Mouse (Mus musculus) midbrain, embryonic 10.5 days (tissue): ENCODE results near the gene Lonp1. TPM values are rescaled to one million over a fixed set of nuclear protein-coding genes. Genes with fewer than 3 reads are reported as not detected.
"Not testable (repeated sequence)": the region's sequence is repeated elsewhere in the genome, so short reads cannot be mapped to it uniquely, and the experiment has no call there.

Source experiments
- DNase-seq: peaks from one replicate; pipeline ENCODE4 v3.0.0-alpha.2; 2017; ENCODE audit warnings: low spot score
- H3K27ac ChIP-seq: fragments of 300-500 bp; sonication (generic); replicated peaks from 2 replicates; pipeline ENCODE4 v1.5.1; 2016; ENCODE audit warnings: mild to moderate bottlenecking
- H3K27me3 ChIP-seq: fragments of 300-500 bp; sonication (generic); 2 replicates; pipeline ENCODE4 v1.6.1; 2016; ENCODE audit warnings: low read depth, mild to moderate bottlenecking; ENCODE audit not compliant: poor library complexity, severe bottlenecking
- H3K36me3 ChIP-seq: fragments of 300-500 bp; sonication (generic); 2 replicates; pipeline ENCODE4 v1.6.1; 2016; ENCODE audit warnings: mild to moderate bottlenecking, moderate library complexity
- H3K4me1 ChIP-seq: fragments of 300-500 bp; sonication (generic); 2 replicates; pipeline ENCODE4 v1.6.1; 2016
- H3K4me3 ChIP-seq: fragments of 300-500 bp; sonication (generic); 2 replicates; pipeline ENCODE4 v1.5.1; 2016; ENCODE audit warnings: mild to moderate bottlenecking, moderate library complexity
- H3K9me3 ChIP-seq: fragments of 300-500 bp; sonication (generic); replicated peaks from 2 replicates; pipeline ENCODE4 v1.6.1; 2016; ENCODE audit warnings: mild to moderate bottlenecking
- WGBS: fragments of 180-500 bp; shearing (Covaris S2); methylation state at CpG from one replicate; pipeline ENCODE4 v1.1.7; 2016; 5-methylcytosine and 5-hydroxymethylcytosine counted together
- polyA plus RNA-seq: library from polyadenylated mRNA; unstranded; fragments of >200 nt; fragmentation: Nextera tagmentation; extraction: Ambion mirVana; gene quantifications from 2 replicates; pipeline ENCODE4 v1.2.1, GENCODE M21; 2016

Lonp1 gene
- polyA plus RNA-seq, 1 experiment from 2014 or later: 54.4 TPM

DNA sequence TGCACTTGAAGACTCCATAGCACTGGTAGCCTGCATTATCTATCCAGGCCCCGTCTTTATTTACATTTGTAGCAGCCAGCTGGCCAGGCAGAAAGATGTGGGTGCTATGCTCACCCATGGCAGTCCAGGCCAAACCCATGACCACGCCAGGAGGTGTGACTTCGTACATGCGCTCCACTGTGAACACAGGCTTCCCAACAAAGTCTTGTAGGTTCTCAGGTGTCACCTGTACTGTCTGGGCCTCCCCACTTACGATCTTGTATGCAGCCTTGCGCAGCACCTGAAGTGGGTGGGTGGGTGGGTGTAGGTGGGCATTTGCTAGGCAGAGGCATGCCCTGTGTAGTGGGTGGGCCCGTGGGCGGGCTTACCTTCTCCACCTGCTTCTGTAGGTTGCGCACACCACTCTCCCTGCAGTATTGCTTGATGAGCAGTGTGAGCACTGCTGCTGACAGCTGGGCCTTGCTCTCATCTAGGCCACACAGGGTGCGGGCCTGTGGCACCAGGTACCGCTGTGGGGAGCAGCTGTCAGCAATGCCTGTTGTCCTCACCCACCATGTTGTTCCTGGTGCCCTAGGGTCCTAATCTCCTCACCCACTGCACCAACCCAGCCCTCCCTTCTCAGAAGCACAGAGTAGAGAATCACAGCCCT lies 11.4 kb downstream of the Lonp1 start:
- 90% methylated on average over 11 of the region's 11 CpGs for WGBS
- H3K9me3 ChIP-seq: no peaks in the 10 kb centered on the region
- H3K4me1 ChIP-seq: peaks cover 43% of the 10 kb centered on the region
- H3K36me3 ChIP-seq: peaks cover 64% of the 10 kb centered on the region
- DNase-seq: no peak
- no peak overlapping the region for H3K27ac ChIP-seq
- peak overlapping the region; percentile 84 for H3K4me3 ChIP-seq
- no peaks in the 10 kb centered on the region for H3K27me3 ChIP-seq

DNA sequence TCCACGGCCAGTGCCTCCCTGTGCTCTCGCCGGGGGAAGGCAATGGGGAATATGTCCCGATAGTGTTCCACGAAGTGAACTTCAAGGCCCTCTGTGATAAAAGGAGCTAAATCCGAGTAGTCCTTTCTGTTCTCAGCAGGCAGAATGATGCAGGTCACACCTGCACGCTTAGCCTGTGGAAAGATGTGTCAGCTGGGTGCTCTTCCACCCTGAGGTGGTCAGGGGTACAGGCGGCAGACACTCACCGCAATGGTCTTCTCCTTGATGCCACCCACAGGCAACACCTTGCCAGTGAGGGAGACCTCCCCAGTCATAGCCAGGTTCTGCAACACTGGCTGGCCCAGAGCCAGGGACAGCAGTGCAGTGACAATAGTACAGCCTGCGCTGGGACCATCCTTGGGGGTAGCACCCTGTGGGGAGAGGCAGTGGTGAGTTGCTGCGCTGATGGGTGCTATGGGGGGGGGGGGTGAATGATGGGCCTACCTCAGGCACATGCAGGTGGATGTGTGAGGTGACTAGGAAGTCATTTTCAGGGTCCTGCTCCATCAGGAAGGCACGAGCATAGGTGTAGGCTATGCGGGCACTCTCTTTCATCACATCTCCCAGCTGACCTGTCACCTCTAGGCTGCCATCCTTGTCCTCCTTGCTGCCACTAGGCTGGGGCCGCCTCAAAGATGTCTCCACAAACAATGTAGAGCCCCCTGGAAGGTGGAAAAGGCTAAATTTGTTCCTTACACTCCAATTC lies 12.1 kb downstream of the Lonp1 start:
- H3K36me3 ChIP-seq: peaks cover 57% of the 10 kb centered on the region
- no peaks in the 10 kb centered on the region for H3K9me3 ChIP-seq
- 39% methylated on average over 14 of the region's 14 CpGs for WGBS
- no peak for DNase-seq
- peak overlapping the region; percentile 95 for H3K27ac ChIP-seq
- H3K27me3 ChIP-seq: no peaks in the 10 kb centered on the region
- peaks cover 48% of the 10 kb centered on the region for H3K4me1 ChIP-seq
- peak overlapping the region; percentile 84 for H3K4me3 ChIP-seq

DNA sequence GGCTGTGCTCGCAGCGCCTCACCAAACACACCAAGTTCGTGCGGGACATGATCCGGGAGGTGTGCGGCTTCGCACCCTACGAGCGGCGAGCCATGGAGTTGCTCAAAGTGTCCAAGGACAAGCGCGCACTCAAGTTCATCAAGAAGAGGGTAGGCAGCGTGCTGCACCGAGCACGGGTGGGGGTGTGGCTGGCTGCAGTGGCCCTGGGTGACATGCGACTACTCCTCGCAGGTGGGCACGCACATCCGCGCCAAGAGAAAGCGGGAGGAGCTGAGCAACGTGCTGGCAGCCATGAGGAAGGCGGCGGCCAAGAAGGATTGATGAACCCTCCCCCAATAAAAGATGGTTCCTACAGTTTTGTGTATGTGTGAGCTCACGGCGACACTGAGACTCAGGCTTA lies 12.8 kb downstream of the Lonp1 start:
- not testable (repeated sequence) for H3K9me3 ChIP-seq, DNase-seq, H3K27me3 ChIP-seq
- Histone ChIP-seq H3K36me3 (peaks cover 50% of the 10 kb centered on the region), H3K4me3 (peak overlapping the region; percentile 84), H3K4me1 (peaks cover 53% of the 10 kb centered on the region), H3K27ac (peak overlapping the region; percentile 95)
- under 1% methylated on average over 26 of the region's 26 CpGs for WGBS

DNA sequence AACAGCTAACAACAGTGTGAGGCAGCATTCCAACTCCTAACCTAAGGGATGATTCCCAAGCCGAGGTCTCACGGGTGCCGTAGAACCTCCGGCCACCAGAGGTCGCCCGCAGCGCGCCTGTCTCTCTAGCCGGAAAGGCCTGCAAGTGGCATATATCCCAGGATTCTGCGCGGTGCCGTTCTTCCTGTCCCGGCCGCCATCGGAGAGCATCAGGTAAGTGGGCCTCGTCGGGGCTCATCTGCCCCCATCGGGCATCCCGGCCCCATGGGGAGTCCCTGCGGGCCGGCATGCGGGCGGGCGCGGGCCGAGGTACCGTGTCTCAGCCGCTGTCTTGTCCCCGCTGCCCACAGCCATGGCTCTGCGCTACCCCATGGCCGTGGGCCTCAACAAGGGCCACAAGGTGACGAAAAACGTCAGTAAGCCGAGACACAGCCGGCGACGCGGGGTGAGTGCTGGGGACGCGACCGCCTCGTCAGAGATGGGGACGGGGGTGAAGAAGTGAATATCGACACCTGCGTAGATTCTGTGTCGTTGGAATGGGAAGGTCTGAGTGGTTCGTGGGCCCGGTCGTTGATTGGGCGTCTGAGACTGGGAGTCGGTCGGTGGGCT lies 13.3 kb downstream of the Lonp1 start, which contains the start of gene Rpl36:
Gene Rpl36, plus strand, starts transcription at position 181 of the 609 bp plus-strand sequence.
- Histone ChIP-seq H3K27me3 (no peaks in the 10 kb centered on the region), H3K27ac (peak within 1 kb of the TSS; percentile 95), H3K4me1 (peaks cover 58% of the 10 kb centered on the region), H3K4me3 (peak within 1 kb of the TSS; percentile 84), H3K36me3 (peaks cover 44% of the 10 kb centered on the region), H3K9me3 (no peaks in the 10 kb centered on the region)
- peak; percentile 95 for DNase-seq
- WGBS: under 1% methylated on average over 52 of the region's 52 CpGs

DNA sequence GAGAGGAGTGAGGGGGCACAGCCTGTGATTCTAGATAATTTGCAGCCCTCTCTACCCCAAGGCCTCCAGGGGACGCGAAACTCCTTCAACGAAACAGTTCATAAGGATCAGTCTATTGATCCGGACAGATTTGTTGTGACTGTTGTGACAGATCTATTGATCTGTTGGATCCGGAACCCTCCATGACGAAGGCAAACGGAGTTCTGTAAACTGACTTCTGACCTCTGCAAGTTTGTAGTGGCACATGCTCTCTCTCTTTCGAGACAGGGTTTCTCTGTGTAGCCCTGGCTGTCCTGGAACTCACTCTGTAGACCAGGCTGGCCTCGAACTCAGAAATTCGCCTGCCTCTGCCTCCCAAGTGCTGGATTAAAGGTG lies 14.1 kb downstream of the Lonp1 start:
- WGBS: 73% methylated on average over 10 of the region's 10 CpGs
- peak overlapping the region; percentile 84; the same call in 1 of the 2 replicates for H3K4me3 ChIP-seq
- peak overlapping the region; percentile 58; the same call in 1 of the 2 replicates for H3K27ac ChIP-seq

DNA sequence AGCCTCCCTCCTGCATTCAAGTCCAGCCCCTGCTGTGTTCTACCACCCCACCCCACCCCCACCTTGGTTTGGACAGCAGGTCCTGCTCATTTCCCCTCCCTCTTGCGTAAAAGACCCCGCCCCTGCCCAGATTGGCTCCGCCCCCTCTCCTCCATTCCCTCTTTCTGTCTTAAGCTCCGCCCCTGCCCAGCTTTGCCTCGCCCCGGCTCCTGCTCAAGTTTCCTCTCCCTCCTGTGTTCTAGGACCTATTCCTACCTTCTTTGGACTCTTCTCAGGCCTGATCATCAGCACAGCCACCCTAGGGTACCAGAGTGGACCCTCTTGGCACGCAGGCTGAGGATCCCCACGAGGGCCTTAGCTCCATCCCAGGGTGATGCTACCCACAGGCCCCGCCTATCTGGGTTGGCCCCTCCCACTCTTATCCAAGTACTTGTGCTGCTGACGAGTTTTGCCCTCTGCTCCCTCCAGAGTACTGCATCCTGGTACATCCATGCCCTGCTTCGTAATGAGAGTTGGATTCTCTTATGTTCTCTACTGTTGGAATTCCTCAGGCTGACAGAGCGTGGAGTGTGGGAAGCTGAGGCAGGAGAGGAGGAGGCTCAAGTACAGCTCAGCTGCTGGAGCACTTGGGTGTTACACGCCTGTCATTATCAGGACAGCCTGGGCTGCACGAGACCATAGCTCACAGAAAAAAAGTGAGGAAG lies 14.7 kb downstream of the Lonp1 start:
- H3K27me3 ChIP-seq: no peaks in the 10 kb centered on the region
- H3K4me3 ChIP-seq: peak overlapping the region; percentile 38
- peaks cover 66% of the 10 kb centered on the region for H3K4me1 ChIP-seq
- WGBS: 12% methylated on average over 14 of the region's 14 CpGs
- DNase-seq: peak; percentile 63
- H3K9me3 ChIP-seq: no peaks in the 10 kb centered on the region
- peak overlapping the region; percentile 58 for H3K27ac ChIP-seq
- peaks cover 43% of the 10 kb centered on the region for H3K36me3 ChIP-seq

More for the DNA sequence above, 14.1 kb downstream of the Lonp1 start:
- Histone ChIP-seq H3K4me1 (peaks cover 66% of the 10 kb centered on the region), H3K36me3 (peaks cover 43% of the 10 kb centered on the region)
- not testable (repeated sequence) for H3K27me3 ChIP-seq, DNase-seq, H3K9me3 ChIP-seq

DNA sequence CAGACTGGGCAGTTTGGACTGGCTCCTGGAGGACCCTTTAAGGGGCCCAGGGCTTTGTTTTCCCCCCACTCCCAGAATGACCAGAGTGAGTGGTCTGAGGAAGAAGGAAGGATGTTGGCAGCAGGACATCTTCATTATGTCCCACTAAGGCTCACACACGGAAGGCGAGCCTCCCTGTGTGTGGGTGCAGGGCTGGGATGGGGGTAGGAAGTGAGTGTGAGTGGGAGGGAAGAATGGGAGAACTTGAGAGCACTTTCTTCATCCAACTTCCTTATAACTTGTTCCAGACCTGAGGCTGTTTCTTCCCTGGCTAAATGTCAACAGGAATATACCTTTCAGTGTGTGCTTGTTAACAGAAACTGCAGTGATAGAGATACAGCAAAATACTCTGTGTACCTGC lies 15.4 kb downstream of the Lonp1 start:
- 52% methylated on average over 2 of the region's 2 CpGs for WGBS
- peak overlapping the region; percentile 21 for H3K4me3 ChIP-seq
- no peak for DNase-seq
- no peaks in the 10 kb centered on the region for H3K9me3 ChIP-seq
- H3K27ac ChIP-seq: no peak overlapping the region
- H3K4me1 ChIP-seq: peaks cover 66% of the 10 kb centered on the region
- peaks cover 43% of the 10 kb centered on the region for H3K36me3 ChIP-seq
- H3K27me3 ChIP-seq: no peaks in the 10 kb centered on the region

DNA sequence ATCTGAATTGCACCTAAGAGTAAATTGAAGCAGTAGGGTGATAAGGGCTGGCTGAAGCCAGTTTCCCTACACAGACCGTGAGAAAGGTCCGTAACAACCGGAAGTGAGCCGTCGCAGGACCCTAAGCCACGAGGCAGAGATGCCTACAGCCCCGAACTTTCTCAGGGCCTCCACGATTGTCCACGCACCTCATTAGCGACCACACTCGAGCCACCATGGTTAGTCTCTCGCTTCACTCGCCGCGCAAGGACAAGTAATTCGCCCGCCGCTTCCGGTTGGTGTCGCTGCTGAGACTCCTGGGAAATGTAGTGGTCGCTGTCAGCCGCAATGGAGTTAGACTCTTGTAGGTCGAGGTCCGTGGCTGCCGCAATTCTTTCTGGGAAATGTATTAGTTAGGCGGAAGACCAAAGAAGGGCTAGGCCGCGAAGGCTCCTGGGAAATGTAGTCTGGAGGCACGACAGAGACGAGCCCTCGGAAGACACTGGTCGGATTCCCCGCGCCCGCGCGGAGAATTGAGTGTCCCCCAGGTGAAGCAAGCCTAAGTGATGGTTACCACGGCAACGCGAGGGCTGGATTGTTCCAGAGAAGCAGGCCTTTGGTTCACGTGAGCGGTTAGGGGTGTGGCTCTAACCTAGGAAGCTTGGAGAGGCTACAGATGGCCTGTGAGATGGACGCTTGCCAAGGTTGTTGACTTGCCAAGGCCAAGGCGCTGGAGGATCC lies 17.1 kb downstream of the Lonp1 start, which contains the start of gene 2410015M20Rik:
Gene 2410015M20Rik, minus strand, starts transcription at position 320 of the 720 bp plus-strand sequence.
- Histone ChIP-seq H3K9me3 (no peaks in the 10 kb centered on the region), H3K4me1 (peaks cover 51% of the 10 kb centered on the region), H3K36me3 (peaks cover 43% of the 10 kb centered on the region), H3K27me3 (no peaks in the 10 kb centered on the region), H3K4me3 (peak within 1 kb of the TSS; percentile 72), H3K27ac (peak within 1 kb of the TSS; percentile 89)
- peak; percentile 93 for DNase-seq
- under 1% methylated on average over 44 of the region's 44 CpGs for WGBS

DNA sequence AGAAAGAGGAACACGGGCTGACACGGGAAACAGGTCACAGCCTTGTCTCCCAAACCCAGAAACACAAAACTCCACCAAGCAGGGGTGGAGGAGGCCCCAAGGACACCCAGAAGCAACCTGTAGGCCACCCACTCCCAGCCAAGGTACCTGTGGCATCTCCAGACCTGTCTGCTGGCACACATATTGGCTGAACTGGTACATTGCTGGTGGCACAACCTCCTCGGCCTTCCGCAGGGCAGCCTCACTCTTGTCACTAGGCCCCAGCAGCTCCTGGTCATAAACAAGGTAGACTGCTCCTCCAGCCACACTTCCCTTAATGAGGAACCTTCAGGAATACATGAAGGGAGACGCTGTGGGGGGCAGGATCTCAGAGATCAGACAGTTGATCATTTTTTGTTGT lies 18.0 kb downstream of the Lonp1 start:
- Histone ChIP-seq H3K27me3 (no peaks in the 10 kb centered on the region), H3K27ac (peak overlapping the region; percentile 89), H3K4me3 (peak overlapping the region; percentile 72), H3K36me3 (peaks cover 45% of the 10 kb centered on the region), H3K4me1 (peaks cover 44% of the 10 kb centered on the region), H3K9me3 (no peaks in the 10 kb centered on the region)
- no peak for DNase-seq
- WGBS: 61% methylated on average over 5 of the region's 5 CpGs

DNA sequence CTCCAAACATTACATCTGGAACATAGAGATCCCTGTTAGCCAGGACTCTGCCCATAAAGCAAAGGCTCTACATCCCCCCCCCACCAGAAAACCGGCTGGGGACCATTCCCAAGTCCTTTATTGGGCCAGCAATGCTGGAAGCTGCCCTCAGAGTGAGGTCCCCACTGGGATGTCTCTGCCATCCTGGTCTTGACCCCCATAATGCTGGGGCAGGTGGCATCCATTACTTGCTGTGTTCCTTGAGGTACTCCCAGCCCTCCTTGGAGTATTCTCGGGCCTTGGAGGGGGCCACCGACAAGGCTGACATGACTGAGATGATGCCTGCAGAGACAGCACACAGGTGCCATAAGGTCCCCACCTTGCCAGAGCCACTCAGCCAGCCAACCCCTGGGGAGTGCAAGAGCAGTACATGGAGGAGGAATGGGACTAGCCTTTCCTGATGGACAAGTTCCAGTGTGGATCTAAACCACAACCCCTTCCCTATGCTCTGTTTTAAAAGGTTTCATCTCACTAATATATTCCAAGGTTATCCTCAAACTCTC lies 19.1 kb downstream of the Lonp1 start:
- no peaks in the 10 kb centered on the region for H3K27me3 ChIP-seq
- H3K4me3 ChIP-seq: peak overlapping the region; percentile 7; the same call in 1 of the 2 replicates
- peaks cover 56% of the 10 kb centered on the region for H3K36me3 ChIP-seq
- peaks cover 44% of the 10 kb centered on the region for H3K4me1 ChIP-seq
- H3K27ac ChIP-seq: no peak overlapping the region
- H3K9me3 ChIP-seq: no peaks in the 10 kb centered on the region
- 83% methylated on average over 3 of the region's 3 CpGs for WGBS
- no peak for DNase-seq

DNA sequence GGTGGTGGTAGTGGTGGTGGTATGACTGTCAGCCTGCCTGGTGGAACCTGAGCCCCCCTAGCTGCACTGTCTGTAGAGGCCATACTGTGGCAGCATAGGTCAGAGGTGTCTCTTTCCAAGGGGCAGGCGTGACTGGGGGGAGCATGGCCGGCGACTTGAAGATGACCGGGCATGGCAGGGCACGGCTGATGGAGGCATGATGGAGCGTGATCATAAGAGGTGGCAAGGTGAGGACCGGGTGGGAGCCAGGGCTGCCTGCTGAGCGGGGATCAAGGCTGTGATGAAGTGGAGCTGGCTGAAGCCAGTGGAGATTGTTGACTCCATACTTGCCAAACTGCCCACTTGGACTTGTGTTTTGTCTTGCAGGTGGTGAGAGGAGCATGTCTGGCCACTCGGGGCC lies 21.3 kb downstream of the Lonp1 start:
- Histone ChIP-seq H3K4me3 (no peak overlapping the region), H3K27ac (no peak overlapping the region), H3K4me1 (peaks cover 25% of the 10 kb centered on the region), H3K27me3 (no peaks in the 10 kb centered on the region), H3K36me3 (peaks cover 78% of the 10 kb centered on the region), H3K9me3 (no peaks in the 10 kb centered on the region)
- DNase-seq: no peak
- WGBS: 93% methylated on average over 9 of the region's 9 CpGs

DNA sequence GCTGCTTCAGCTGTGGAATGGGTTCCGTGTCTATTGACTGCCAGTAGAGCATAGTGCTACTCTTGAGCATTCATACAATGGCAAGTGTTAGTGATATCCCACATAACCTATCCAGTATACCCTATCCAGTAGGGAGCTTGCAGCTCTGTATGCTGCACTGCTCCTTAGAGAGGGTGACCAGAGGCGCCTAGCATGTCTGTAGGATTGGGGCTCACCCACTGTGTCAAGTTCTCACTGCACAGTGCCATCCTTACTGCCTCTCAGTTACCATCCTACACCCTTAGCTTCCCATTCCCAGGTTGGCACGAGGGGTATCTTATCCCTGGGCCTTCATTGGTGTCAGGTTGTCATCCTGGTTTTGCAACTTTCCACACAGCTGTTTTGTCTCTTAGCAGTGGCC lies 22.3 kb downstream of the Lonp1 start:
- Histone ChIP-seq H3K4me3 (no peak overlapping the region), H3K27me3 (no peaks in the 10 kb centered on the region), H3K9me3 (no peaks in the 10 kb centered on the region), H3K36me3 (peaks cover 88% of the 10 kb centered on the region), H3K4me1 (peaks cover 18% of the 10 kb centered on the region), H3K27ac (no peak overlapping the region)
- DNase-seq: no peak
- 96% methylated on average over 3 of the region's 3 CpGs for WGBS
